Mouse (Mus musculus) T-helper 1 cell (primary cell): Measurements from ENCODE around the gene Glt6d1.

Experiments used
- in situ Hi-C: fragments of 300-600 bp; cut with MboI, MseI; formaldehyde crosslinking; loops from one replicate; pipeline ENCODE4 v1.15.1; 2025; ENCODE audit warnings: high pct_unique_total_duplicates

Glt6d1 gene

DNA sequence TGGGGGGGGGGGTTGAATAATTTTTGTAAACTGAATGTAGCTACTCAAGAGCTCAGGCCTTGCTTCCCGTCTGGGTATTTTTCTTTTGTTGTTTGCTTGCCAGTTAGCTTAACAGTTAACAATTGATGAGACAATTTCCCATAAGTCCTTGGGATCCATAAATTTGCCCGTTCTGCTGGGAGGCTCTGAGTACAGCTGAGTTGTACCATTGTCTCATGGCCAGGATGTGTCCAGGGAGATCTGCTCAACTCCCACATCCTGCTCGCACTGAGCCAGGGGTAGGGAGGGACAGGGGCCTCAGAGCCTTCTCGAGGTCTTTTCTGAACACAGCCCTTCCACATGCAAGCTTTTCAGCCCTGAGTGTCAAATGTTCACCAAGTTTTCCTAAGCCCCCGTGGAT is 17.6 kb downstream of the Glt6d1 start:
- in situ Hi-C loops = no loop called here

DNA sequence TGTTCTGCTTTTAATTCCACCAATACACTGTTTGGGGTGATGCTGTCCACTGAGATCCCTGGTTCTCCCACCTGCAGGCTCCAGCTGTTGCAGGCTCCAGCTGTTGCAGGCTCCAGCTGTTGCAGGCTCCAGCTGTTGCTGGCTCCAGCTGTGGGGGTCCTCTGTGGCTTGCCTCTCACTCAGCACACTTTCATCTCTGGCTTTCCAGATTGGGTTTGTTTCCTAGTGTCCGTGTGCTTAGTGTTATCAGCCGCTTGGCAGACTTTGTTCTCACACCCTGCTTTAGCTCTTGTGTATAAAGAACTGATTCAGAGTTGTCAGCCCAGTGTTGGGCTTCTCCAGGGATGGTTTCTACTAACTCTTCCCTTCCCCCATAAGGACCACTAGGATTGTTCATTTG is 18.0 kb downstream of the Glt6d1 start:
- in situ Hi-C loops = no loop called here

DNA sequence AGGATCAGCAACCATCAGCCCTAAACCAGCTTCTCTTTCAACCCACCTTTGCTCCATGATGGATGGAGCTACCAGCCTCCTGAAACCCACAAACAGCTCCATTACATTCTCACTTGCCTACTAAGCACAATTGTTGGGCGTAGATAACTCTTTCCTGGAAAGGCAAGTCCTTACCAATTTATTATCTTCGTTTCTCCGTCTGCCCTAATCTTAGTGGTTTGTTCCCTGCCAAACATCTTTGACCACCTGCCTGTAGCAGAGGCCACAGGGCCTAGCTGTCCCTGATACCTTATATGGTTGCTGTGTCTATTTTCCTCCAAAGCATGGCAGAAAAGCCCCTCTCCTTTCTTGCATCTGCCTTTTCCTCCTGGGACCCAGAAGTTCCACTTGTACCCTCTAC is 26.6 kb downstream of the Glt6d1 start:
- in situ Hi-C loops = no loop called here

DNA sequence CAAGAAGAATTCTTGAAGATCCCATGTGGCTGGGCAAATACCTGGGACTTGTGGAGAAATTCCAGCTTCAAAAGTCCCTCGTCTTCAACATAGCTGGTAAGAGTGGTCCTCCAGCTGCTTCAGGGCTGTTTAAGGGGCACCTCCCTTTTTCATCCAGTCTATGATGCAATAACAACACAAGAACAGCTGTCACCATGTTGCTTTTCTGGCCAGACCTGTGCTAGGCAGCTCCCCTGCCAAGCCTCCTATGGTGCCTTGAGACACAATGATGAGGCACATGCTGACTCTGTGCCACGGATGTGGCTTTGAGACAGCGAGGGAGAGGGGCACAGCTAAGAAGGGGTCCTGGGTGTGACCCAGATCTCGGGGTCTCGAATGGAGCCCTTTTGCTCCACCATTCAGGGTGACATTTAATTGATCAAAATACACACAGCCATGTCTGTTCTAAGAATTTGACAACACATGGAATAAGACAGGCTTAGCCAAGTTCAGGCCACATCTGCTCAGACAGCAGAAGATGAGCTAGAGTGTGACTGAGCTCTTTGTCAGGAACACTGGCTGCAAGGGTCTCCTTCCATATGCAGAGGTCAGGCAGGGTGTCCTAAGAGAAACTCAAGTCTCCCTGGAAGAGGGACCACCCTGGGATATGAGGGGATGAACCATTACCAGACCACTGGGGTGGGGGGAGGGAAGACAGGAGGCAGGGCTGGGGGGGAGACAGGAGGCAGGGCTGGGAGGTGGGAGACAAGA is 29.9 kb downstream of the Glt6d1 start:
- in situ Hi-C loops = no loop called here

DNA sequence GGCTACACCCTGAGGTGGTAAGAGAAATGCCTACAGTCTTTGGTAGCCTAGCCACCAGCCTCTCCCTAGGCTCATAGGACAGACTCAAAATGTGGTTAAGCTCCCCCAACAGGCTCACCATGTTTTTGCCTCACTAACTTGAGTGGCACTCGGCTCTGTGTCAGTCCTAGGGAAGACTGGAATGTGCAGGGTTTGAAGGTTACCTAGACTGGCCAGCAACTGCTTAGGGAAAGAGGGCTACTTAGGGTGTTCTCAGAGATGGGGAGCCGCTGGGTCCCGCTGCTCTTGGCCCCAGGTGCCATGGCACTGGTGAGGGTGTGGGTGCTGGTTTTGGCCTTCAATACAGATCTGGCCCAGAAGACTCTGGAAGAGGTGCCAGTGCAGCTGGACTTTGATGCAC is 33.7 kb downstream of the Glt6d1 start, which contains the start of gene Gm13539:
Gene Gm13539 (plus strand): TSS at position 301 of the 400 bp plus-strand sequence.
- in situ Hi-C loops = no loop called here

DNA sequence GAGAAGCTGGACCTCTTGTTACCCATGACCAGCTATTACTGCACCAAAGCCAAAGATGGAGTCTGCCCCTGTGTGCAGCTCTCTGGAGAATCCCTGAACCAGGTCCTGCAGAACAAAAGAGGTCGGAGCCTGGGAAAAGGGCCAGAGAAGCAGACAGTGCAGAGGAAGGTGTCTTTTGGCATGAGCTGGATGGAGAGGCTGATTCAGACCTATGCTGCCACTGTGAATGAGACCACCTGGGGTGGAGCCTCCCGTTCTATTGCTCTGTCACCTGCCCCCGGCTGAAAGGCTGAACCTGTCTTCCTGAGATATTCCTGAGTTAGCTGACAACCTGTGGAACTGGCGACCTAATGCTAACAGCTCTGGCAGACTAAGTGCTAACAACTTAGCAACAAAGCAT is 34.7 kb downstream of the Glt6d1 start:
- in situ Hi-C loops = no loop called here

DNA sequence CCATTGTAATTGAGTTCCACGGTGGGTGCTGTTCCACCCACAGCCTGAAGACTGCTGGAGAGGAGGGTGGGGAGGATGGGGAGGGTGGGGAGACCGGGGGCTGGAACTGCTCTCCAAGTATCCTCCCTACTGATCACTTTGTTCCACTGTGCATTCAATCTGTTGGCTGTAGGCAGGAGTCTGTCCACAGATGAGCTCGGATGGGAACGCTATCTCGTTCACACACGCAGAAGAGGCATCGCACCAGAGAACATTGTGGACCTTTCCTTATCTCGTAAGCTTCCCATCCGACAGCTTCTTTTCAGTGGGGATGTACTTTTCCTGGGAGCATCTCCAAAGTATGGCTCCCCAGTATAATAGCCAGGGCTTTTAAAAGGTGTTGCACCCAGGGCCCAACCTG is 36.6 kb downstream of the Glt6d1 start:
- in situ Hi-C loops = loop anchor here (10.0 kb wide), 1 partner anchor 124 kb away; the partner anchor contains the start of genes Lcn5 and Lcn8

DNA sequence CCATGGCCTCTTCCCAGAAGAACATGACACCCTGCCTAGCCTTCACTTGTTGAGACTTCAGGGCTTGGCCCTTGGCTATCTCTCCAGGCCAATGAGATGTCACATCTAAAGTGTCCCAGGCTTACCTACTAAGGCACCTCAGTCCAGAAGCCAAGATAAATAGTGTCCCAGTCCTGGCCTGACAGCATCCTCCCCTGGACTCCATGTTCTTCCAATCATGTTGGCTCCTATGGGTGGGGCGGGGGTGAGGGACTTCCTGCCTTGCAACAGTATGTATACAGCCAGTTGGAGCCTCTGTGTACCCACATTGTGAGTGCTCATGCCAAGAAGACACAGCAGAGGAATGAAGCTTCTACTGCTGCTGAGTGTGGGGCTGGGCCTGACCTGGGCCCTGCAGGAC is 38.9 kb downstream of the Glt6d1 start, which contains the start of gene Lcn11:
Gene Lcn11 (plus strand): TSS at position 301 of the 400 bp plus-strand sequence.
- in situ Hi-C loops = loop anchor here (10.0 kb wide), 1 partner anchor 122 kb away; the partner anchor contains the start of genes Lcn5 and Lcn8

DNA sequence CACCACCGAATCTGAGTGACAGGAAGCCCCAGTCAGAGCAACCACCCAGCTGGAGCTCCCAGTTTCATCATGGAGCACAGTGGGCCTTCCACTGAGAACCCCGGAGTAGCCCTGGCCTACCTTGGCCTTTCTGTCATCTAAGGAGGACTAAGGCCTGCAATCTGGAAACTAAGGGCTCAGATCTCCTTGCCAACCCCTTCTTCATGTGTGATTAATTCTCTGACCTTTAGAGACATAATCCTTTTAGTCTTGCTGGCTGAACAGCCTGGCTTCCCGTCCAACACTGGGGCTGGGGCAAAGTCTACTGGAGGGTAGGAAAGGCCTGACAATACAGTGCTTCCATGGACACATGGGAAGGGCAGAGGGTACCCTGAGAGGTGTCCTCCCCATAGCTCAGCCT is 39.7 kb downstream of the Glt6d1 start:
- in situ Hi-C loops = loop anchor here (10.0 kb wide), 1 partner anchor 121 kb away; the partner anchor contains the start of genes Lcn5 and Lcn8

DNA sequence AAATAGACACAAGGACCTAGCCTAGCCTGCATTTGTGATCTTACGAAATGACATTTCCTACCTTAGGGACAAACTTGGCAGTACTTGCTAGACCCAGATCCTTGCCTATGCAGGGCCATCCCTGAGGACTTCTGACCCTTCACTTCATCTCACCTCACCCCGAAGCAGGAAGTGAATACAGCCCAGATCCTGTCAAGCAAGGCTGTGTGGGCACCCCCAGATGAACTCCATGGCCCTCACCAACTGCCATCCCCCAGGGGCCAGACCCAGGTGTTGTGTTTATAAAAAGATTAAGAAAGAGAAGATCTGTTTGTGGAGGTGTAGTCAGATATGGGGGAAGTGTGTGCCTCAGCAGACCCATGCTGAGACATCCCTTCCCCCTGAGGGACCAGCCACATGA is 41.0 kb downstream of the Glt6d1 start:
- in situ Hi-C loops = loop anchor here (10.0 kb wide), 1 partner anchor 120 kb away; the partner anchor contains the start of genes Lcn5 and Lcn8

DNA sequence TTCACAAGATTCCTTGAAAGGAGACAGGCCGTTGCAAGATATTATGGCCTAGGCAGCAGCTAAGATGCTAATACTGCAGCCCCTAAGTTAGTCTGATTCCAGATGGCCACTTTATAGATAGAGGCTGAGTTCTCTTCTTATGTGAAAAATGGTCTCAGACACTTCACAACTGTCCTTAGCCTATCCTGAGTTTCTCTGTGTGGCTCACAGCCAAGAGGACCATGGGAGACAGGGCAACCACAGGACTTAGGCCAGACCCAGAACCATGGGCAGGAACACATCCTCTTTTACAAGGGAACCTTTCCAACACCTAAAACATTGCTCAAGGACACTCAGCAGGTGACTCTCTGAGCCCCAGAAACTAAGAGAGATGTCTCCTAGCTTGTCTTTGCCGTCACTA is 42.1 kb downstream of the Glt6d1 start:
- in situ Hi-C loops = loop anchor here (10.0 kb wide), 1 partner anchor 119 kb away; the partner anchor contains the start of genes Lcn5 and Lcn8

DNA sequence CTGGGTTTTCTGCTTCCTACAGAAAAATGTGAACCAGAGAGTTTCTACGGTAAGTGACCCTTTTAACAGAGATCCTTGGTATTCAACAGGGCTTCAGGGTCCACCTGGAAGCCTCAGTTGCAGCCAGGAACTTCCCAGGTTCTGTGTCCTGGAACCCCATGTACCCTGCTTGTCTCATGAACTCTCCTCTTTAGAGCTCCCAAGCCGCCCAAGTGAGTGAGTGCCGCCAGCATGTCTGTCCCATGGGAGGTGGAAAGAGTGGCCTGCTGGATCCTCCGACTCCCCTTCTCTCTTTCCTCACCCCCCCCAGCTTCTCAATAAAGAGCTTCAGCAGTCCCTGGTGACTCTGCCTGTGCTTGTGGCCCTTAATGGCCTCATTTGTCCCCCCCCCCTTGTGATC is 47.9 kb downstream of the Glt6d1 start:
- in situ Hi-C loops = no loop called here

DNA sequence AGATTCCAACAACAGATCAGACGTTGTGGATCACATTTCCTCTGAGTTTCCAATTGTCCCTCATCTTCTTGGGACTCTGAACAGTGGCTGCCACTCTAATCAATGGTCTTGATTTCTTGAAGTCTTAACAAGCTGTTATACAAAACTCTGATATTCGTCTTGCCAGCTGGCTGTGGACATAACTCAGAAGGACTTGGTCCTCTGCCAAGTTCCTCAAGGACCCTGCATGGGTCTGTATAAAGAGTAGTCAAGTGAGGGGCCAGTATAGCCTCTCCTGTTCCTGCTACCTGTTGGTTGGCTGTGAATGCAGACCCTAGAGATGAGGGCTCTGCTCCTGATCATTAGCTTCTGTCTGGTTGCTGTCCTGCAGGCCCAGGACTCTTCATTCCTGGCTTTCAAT is 50.4 kb downstream of the Glt6d1 start, which contains the start of gene Lcn3:
Gene Lcn3 (plus strand): TSS at position 301 of the 400 bp plus-strand sequence.
- in situ Hi-C loops = no loop called here

DNA sequence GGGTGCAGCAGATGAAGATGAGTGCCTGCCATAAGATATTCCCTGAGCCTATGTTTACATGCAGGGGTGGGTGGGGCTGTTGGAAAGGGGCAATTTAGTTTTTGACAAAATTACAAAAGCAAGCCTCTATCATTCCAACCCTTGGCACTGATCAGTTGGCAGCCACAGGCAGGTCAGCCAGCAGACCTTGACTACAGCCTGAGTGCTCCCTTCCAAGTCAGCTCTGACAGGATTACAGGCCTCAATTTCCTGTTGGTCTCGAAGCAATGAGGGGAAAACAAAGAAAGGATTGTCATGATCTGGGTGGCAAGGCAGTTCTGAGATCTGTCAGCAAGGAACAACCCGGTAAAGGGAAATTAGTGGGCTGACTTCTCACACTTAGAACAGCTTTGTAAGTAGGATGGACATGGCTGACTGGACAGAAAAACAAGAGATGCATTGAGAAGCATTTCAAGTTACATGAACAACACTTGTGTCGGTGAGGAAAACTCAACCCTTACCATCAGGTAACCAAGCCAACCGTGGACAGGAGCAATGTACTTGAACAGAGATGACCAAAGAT is 57.5 kb downstream of the Glt6d1 start:
- in situ Hi-C loops = no loop called here

DNA sequence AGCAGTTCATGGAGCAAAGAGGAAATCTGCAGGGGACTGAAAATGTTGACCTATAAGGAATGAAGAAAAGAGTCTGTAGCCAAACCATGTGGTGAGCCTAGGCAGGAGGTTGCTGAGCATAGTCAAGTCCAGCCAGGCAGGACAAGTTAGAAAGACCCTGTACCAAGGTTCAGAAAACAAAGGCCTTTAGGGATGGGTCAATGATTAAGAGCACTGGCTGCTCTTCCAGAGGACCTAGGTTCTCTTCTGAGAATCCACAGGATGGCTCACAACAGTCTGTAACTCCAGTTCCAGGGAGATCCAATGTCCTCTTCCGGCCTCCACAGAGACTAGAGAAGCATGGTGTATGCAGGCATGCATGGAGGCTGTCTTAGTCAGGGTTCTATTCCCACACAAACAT is 61.4 kb downstream of the Glt6d1 start:
- in situ Hi-C loops = loop anchor here (5.0 kb wide), 1 partner anchor 37 kb away; no protein-coding TSS in a partner anchor
